Mouse (Mus musculus) midbrain, embryonic 16.5 days (tissue): ENCODE data around the gene Coq10a. TPM values are rescaled to one million over a fixed set of nuclear protein-coding genes. Genes with fewer than 3 reads are reported as not detected.

Source experiments
- ATAC-seq: fragments of 200-750 bp; cut with Nextera tagmentation; 2 replicates; pipeline ENCODE4 v1.8.0; 2017; ENCODE audit warnings: moderate TSS enrichment
- H3K27ac ChIP-seq: fragments of 300-500 bp; sonication (generic); 2 replicates; pipeline ENCODE4 v1.5.1; 2014; ENCODE audit warnings: mild to moderate bottlenecking, low read length, mixed read lengths
- H3K27me3 ChIP-seq: fragments of 300-500 bp; sonication (generic); 2 replicates; pipeline ENCODE4 v1.6.1; 2014; ENCODE audit warnings: low read depth, low read length, mixed read lengths; ENCODE audit not compliant: control insufficient read depth, insufficient read depth
- H3K36me3 ChIP-seq: fragments of 300-500 bp; sonication (generic); 2 replicates; pipeline ENCODE4 v1.6.1; 2014; ENCODE audit warnings: mild to moderate bottlenecking, low read length, moderate library complexity, mixed read lengths; ENCODE audit not compliant: control insufficient read depth, insufficient read depth
- H3K4me1 ChIP-seq: fragments of 300-500 bp; sonication (generic); 2 replicates; pipeline ENCODE4 v1.6.1; 2014; ENCODE audit warnings: mild to moderate bottlenecking, low read length, mixed read lengths; ENCODE audit not compliant: control insufficient read depth, insufficient read depth
- H3K4me2 ChIP-seq: fragments of 300-500 bp; sonication (generic); 2 replicates; pipeline ENCODE4 v1.6.1; 2014; ENCODE audit warnings: mild to moderate bottlenecking, low read length, mixed read lengths
- H3K4me3 ChIP-seq: fragments of 300-500 bp; sonication (generic); 2 replicates; pipeline ENCODE4 v1.5.1; 2014; ENCODE audit warnings: low read depth, mild to moderate bottlenecking, low read length, moderate library complexity, mixed read lengths
- H3K9ac ChIP-seq: fragments of 300-500 bp; sonication (generic); 2 replicates; pipeline ENCODE4 v1.6.1; 2014; ENCODE audit warnings: low read depth, low read length, mixed read lengths
- H3K9me3 ChIP-seq: fragments of 300-500 bp; sonication (generic); replicated peaks from 2 replicates; pipeline ENCODE4 v1.6.1; 2014; ENCODE audit warnings: mild to moderate bottlenecking, low read length, mixed read lengths; ENCODE audit not compliant: control insufficient read depth, poor library complexity, severe bottlenecking
- WGBS: fragments of 180-500 bp; shearing (Covaris S2); extraction: QIAGEN DNeasy Blood & Tissue Kit; methylation state at CpG from one replicate; pipeline ENCODE4 v1.1.7; 2014; 5-methylcytosine and 5-hydroxymethylcytosine counted together
- polyA plus RNA-seq: library from polyadenylated mRNA; unstranded; fragments of >200 nt; fragmentation: Nextera tagmentation; extraction: Ambion mirVana; gene quantifications from 2 replicates; pipeline ENCODE4 v1.2.1, GENCODE M21; 2015

The Coq10a gene
- polyA plus RNA-seq, 1 experiment from 2014 or later, result 36.8 TPM

DNA sequence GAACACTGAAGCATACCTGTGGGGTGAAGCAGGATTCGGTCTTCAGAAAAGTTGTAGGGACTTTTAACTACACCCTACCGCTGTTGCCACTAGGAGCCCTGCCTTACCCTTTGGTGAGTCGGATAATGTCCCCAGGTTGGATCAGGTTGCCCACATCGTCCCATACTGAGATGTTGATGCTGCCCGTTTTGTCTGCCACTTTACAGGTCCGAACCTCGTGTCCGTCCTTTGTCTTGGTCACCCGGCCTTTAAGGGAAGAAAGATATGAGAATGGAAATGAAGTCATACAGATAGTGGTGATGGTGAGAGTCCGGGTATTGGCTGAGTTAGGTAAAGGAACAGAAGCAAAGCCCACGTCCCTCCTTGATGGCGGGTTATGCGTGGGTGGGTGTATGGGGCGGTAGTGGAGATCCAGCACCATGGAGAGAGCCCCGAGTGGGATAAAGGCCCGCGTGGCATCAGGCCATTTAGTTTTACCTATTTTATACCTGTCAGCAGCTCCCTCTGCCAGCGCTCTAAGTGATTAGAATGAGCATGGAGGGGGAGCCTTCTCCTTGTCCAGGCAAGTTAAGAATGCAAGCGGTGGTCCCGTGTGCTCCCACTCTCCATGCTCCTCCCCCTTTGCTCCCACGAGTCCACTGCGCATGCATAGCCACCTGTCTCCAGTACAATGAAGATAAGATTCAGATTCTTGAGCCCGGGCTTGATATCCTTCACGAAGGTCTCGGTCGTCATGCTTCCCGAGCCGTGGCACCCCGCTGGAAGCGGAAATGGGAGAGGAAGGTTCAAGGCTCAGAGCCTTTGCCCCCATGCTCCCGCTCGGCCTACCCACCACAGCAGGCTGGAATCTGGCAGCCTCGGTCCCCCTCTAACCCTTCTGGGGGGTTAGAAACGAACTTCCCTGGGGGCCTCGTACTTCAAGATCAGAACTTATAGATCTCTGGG is 40.1 kb upstream of the Coq10a start:
- peaks cover 4% of the 10 kb centered on the region; the same call in 1 of the 2 replicates for H3K36me3 ChIP-seq
- H3K27me3 ChIP-seq, result no peaks in the 10 kb centered on the region
- H3K4me1 ChIP-seq, result peaks cover 38% of the 10 kb centered on the region
- H3K9me3 ChIP-seq, result no peaks in the 10 kb centered on the region
- H3K4me3 ChIP-seq, result peak overlapping the region; percentile 71
- 16% methylated on average over 35 of the region's 35 CpGs for WGBS
- peak overlapping the region; percentile 85 for H3K9ac ChIP-seq
- peak; percentile 52 for ATAC-seq
- H3K27ac ChIP-seq, result peak overlapping the region; percentile 89
- peak overlapping the region; percentile 79 for H3K4me2 ChIP-seq

DNA sequence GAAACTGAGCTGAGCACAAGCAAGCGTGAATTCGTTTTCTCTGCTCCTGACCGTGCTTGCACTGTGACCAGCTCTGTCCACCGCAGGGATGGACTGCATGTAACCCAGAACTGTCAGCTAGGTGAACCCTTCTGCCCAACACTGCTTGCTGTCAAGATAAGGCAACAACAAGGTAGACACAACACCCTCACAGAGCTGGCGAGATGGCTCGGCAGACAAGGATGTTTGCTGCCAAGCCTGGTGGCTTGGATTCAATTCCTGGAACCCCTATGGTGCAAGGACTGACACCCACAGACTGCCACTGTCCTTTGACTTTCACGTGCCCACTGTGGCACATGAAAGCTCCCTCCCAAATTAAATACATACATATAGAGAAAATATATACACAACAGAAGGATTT is 35.1 kb upstream of the Coq10a start:
- no peak overlapping the region for H3K4me3 ChIP-seq
- peaks cover 4% of the 10 kb centered on the region; the same call in 1 of the 2 replicates for H3K36me3 ChIP-seq
- no peak for ATAC-seq
- H3K27me3 ChIP-seq, result no peaks in the 10 kb centered on the region
- WGBS, result 88% methylated on average over 7 of the region's 7 CpGs
- no peak overlapping the region for H3K4me2 ChIP-seq
- no peak overlapping the region for H3K27ac ChIP-seq
- no peaks in the 10 kb centered on the region for H3K9me3 ChIP-seq
- peaks cover 12% of the 10 kb centered on the region for H3K4me1 ChIP-seq
- no peak overlapping the region for H3K9ac ChIP-seq

DNA sequence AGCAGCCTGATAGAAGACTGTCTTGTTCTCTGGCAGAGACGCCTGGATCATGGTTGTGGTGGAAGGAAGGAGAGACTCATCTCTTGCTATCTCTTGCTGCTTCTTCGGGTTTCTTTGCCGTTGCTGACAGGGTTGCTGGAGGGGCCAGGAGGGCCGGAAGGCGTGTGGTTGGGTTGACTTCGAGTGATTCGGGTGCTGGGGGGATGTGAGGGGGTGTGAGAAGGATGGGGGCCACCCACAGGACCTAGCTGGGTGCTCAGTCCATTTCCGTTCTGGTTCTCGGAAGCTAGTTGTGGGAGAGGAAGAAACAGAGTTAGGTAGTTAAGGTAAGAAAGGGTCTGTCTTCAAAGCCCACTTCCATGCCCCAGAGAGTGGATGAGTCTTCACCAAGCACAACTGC is 32.8 kb upstream of the Coq10a start:
- Histone ChIP-seq H3K4me1 (no peaks in the 10 kb centered on the region), H3K27me3 (no peaks in the 10 kb centered on the region), H3K36me3 (peaks cover 4% of the 10 kb centered on the region; the same call in 1 of the 2 replicates), H3K4me3 (no peak overlapping the region), H3K27ac (no peak overlapping the region), H3K9me3 (no peaks in the 10 kb centered on the region), H3K9ac (no peak overlapping the region), H3K4me2 (no peak overlapping the region)
- WGBS, result 77% methylated on average over 9 of the region's 9 CpGs
- no peak for ATAC-seq

DNA sequence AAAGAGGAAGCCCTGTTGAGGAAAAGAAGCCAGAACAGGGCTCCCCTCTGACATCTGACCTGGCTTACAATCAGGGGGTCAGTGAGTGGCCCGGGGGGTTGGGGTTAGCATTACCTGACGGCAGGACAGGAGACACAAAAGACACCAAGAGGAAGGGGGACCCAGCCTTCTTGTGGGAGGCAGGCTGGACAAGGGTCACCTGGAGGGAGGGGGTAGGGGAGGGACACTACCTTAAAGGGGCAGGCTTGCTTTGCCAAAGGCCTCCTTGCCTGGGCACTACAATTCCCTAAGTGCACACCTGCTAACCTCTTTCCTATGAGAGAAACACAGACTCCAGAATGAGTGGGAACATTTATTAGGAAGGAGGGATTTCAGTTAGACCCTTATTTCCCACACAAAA is 32.3 kb upstream of the Coq10a start, which contains the start of gene Slc39a5:
Gene Slc39a5, minus strand, starts transcription at position 174 of the 400 bp plus-strand sequence.
- no peak within 1 kb of the TSS for H3K4me3 ChIP-seq
- H3K9me3 ChIP-seq, result no peaks in the 10 kb centered on the region
- H3K27me3 ChIP-seq, result no peaks in the 10 kb centered on the region
- H3K36me3 ChIP-seq, result peaks cover 4% of the 10 kb centered on the region; the same call in 1 of the 2 replicates
- no peaks in the 10 kb centered on the region for H3K4me1 ChIP-seq
- no peak within 1 kb of the TSS for H3K9ac ChIP-seq
- H3K4me2 ChIP-seq, result no peak within 1 kb of the TSS
- ATAC-seq, result no peak
- H3K27ac ChIP-seq, result no peak within 1 kb of the TSS
- 7% methylated on average over 2 of the region's 2 CpGs for WGBS

DNA sequence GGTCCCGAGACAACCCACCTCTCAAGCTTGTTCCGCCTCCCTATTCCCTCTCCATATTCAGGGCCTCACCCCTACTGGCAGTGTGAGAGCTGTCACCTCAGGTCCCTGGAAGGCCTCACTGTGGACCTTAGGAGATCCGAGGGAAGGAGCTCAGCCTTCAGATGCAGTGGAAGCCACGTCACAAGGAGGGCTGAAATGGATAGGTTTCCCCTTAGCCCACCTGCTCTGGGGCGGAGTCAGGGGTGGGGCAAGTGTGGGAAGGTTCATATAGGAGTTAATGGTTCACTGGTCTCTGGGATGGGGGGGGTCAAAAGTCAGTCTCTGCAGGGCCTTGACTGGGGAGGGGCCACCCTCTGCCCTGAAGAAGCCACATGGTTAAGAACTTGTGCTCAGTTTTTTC is 31.5 kb upstream of the Coq10a start:
- Histone ChIP-seq H3K4me2 (no peak overlapping the region), H3K9ac (no peak overlapping the region), H3K4me3 (no peak overlapping the region), H3K9me3 (no peaks in the 10 kb centered on the region), H3K4me1 (no peaks in the 10 kb centered on the region), H3K27me3 (no peaks in the 10 kb centered on the region), H3K36me3 (no peaks in the 10 kb centered on the region; the same call in 1 of the 2 replicates), H3K27ac (no peak overlapping the region)
- 37% methylated on average over 5 of the region's 5 CpGs for WGBS
- ATAC-seq, result no peak

DNA sequence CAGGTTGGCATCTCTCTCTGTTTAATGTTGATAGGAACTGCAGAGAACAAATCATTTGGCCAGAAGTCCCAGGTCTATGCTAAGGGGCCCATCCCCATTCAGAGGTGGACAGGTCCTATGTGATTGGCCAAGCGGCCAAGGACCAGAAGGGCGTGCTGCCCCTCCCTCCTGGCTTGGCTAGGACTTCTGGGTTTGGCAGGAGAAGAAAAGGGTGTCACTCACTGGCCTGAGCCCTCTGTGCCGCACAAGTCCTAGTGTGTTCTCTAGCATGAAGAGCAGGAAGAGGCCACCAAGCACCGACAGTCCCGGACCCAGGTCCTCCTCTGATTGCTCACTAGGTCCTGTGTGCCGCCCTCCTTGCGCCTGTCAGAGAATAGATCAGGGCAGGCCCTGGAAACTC is 28.7 kb upstream of the Coq10a start:
- no peak overlapping the region for H3K4me2 ChIP-seq
- H3K27me3 ChIP-seq, result no peaks in the 10 kb centered on the region
- peaks cover 2% of the 10 kb centered on the region; the same call in 1 of the 2 replicates for H3K36me3 ChIP-seq
- no peaks in the 10 kb centered on the region for H3K4me1 ChIP-seq
- H3K4me3 ChIP-seq, result no peak overlapping the region
- no peak overlapping the region for H3K9ac ChIP-seq
- H3K27ac ChIP-seq, result no peak overlapping the region
- 69% methylated on average over 7 of the region's 7 CpGs for WGBS
- no peaks in the 10 kb centered on the region for H3K9me3 ChIP-seq
- no peak for ATAC-seq

DNA sequence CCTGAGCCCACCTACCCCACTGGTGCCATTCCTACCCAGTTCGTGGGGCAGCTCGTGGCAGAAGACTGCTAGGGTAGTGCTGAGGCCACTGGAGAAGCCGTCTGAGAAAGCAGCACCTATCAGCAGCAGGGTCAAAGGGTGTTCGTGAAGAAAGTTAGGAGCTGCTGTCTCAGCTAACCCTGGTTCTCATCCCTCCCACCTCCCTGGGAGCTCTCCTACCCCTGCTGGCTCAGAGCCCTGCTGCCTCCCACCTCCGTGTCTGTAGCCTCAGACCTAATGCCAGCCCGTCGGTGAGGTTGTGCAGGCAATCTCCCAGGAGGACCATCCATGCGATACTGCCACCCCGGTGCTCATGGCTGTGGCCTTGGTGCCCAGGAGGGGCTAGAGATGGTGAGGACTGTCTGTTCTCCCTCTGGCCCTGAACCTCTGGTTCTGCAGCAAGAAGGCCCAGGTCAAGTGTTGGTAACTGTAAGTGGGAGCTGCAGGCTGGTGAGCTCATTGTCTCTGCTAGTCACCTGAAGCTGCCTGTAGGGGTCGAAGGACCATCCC is 28.0 kb upstream of the Coq10a start:
- Histone ChIP-seq H3K4me2 (no peak overlapping the region), H3K9me3 (no peaks in the 10 kb centered on the region), H3K36me3 (peaks cover 2% of the 10 kb centered on the region; the same call in 1 of the 2 replicates), H3K4me1 (no peaks in the 10 kb centered on the region), H3K4me3 (no peak overlapping the region), H3K27ac (no peak overlapping the region), H3K27me3 (no peaks in the 10 kb centered on the region), H3K9ac (no peak overlapping the region)
- ATAC-seq, result no peak
- WGBS, result 75% methylated on average over 10 of the region's 10 CpGs

DNA sequence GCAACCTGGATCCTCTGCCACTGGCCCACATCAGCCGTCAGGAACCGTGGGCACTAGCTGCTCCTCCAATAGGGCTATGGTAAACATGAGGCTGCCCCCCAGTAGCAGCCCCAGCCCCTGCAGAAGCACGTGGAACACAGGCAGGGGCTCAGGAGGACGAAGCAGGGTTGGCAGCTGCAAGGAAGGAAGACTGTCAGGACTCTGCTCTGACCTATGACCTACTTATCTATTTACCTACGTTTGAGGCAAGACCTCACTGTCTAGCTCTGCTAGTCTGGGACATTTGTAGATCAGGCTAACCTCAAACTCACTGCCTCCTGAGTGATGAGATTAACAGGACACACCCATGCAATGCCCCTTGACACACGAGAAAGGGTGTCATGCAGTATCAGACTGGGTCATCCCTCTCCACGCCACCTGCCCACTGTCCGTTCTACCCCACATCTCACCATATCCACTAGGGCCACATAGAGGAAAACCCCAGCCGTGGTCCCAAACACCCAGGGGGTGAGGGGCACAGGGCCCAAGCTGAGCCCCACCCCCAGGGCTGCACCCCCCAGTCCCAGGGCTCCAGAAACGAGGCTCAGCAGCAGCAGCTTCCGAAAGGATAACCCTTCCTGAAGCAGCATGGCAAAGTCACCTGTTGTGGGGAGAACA is 27.3 kb upstream of the Coq10a start:
- ATAC-seq, result no peak
- no peak overlapping the region for H3K4me3 ChIP-seq
- no peak overlapping the region for H3K27ac ChIP-seq
- H3K9me3 ChIP-seq, result no peaks in the 10 kb centered on the region
- H3K27me3 ChIP-seq, result no peaks in the 10 kb centered on the region
- no peaks in the 10 kb centered on the region for H3K4me1 ChIP-seq
- H3K36me3 ChIP-seq, result peaks cover 5% of the 10 kb centered on the region; the same call in 1 of the 2 replicates
- 60% methylated on average over 11 of the region's 11 CpGs for WGBS
- H3K9ac ChIP-seq, result no peak overlapping the region
- no peak overlapping the region for H3K4me2 ChIP-seq
